Mouse (Mus musculus) embryonic fibroblast, embryonic 13.5 days (primary cell): ENCODE results near the gene Zmat3.
A peak's percentile ranks its signal among the peaks of the same experiment; 100 is the strongest.

Source experiments
- CTCF ChIP-seq: IDR thresholded peaks from 2 replicates; pipeline ENCODE4 v1.5.1; 2011; ENCODE audit warnings: mild to moderate bottlenecking, control low read depth, low read length, moderate library complexity, borderline replicate concordance; ENCODE audit not compliant: insufficient read depth
- POLR2A ChIP-seq: IDR thresholded peaks from 2 replicates; pipeline ENCODE4 v1.6.1; 2011; ENCODE audit warnings: low read depth, mild to moderate bottlenecking, control low read depth, low read length, moderate library complexity

DNA sequence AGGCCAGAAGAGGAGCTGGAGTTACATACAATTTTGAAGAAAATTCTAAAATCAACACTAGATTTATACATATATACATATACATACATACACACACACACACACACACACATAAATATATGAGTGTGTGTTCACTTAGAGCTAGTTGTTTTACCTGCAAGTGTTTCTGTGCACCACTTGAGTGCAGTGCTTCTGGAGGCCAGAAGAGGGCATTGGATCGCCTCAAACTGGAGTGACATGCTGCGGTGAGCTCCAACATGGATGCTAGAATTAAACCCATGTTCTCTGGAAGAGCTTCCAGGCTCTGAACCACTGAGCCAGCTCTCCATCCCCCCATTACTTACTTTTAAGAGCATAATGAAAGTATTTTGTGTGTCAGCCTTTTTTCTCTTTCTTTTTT lies 14.1 kb upstream of the Zmat3 start:
- TF ChIP-seq CTCF (peak; percentile 46; the same call in 1 of the 2 replicates), POLR2A (no peak)
